Mouse (Mus musculus): ENCODE measurements around the gene Ngly1. TPM values are rescaled to one million over a fixed set of nuclear protein-coding genes. Genes with fewer than 3 reads are reported as not detected.
A peak's percentile ranks its signal among the peaks of the same experiment; 100 is the strongest.

Gene Ngly1
- polyA plus RNA-seq (2012; rRNA removed) = 32.5 and 39.6 TPM in 2 replicates

DNA sequence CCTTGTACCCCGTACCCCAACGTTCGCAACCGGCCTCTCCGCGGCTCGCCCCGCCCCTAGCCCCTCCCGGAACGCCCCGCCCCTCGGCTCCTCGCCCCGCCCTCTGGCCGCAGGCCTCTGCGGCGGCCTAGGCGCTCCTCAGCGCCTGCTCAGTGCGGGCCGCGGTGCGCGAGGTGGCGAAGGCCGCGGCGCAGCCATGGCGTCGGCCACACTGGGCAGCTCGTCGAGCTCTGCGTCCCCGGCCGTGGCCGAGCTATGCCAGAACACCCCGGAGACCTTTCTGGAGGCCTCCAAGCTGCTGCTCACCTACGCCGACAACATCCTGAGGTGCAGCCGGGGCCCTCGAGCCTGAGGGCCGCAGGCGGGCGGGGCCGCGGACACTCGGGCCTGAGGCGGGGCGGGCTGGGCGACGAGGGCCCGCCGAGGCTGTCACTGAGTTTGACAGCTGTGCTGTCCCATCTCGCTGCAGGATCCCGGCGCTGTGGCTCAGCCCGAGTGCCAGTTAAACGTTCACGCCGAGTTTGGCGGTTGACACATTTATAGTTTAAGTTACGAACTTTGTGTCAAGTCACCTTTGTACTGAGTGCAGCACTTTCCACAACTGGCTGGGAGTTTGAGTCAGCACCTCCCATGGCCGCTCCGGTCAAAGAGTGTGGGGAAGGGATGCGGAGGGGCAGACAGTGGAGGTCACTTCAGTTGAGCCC lies at the start of gene Ngly1, which contains the start of gene Oxsm:
Gene Ngly1, plus strand, starts transcription at position 110 of the 704 bp plus-strand sequence.
Gene Oxsm, minus strand, starts transcription at position 638 of the 704 bp plus-strand sequence.
- no peak for DNase-seq (ENCODE audit: low read depth)

DNA sequence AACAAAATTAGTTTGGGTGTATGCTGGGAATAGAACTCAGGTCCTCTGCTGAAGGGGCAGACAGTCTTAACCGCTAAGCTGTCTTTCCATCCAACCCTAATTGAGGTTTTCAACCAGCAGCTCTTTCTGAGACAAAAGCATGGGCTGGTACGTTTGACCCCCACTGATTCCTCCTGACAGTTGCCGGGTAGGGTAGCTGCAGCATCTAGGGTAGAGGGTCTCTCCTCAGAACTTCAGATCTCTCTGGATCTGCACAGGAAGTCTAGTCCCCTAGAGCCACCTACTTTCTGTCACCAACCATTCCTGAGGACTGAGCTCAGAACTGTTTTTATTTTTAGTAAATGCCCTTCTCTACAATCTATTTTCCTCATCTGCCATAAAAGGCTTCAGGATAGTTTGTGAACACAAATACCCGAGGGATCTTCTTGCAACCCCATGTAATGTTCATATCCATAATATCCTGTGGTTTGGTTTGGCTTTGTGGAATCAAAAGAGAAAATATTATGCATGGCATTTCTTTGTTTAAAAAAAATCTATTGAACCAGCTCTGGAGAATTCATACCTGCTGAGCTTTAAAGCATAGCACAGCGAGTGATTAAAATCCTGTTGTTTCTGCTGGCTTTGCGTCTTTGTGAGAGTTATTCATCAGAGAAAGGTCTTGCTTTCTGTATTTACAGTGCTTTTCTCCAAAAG lies 48.7 kb upstream of the Ngly1 start:
- no peak for DNase-seq (ENCODE audit: low read depth)

DNA sequence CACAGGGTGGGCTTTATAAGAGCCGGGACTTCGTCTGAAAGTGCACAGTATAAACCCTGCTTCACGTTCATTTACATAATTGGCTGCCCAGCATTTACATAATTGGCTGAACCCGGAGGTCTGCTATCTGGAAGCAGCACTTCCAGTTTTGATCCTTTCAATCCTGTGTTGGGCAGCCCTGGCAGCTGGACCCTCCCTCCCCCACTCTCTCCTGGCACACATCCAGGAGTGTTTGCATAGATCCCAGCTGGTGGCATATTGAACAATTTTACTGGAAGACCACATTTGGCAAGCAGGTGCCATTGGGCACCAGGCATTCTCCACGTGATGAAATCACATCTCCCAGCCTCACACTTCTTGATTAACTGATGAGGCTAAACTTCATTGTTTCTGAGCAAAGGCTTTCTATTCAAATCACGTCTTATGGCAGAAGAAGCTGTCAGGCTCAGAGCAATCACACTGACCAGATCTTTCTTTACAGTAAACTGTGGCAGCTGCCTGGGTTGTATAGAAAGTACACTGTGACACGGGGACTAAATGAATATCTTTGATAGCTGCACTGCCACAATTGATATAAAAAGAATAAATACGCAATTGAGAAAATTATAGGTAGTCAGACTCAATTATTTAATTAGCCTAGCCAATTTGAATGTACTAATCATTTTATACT lies 48.0 kb upstream of the Ngly1 start:
- DNase-seq (ENCODE audit: low read depth) = no peak

DNA sequence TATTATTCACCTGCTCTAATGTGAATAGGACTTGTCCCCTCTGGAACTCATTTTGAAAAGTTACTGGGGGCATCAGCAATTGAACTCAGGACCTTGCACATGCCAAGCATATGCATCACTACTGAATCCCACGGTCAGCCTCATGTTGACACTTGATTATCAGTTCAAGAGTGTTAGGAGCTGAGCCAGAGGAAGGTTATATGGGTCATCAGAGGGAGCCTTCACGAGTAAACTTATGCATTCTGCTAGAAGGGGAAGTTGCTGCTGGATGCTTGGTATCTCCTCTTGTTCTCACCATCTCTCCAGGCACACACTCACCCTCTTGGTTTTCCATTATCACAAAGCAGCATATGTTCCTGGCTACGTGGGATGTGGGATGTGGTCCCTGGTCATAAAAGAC lies 47.4 kb upstream of the Ngly1 start:
- no peak for DNase-seq (ENCODE audit: low read depth)

DNA sequence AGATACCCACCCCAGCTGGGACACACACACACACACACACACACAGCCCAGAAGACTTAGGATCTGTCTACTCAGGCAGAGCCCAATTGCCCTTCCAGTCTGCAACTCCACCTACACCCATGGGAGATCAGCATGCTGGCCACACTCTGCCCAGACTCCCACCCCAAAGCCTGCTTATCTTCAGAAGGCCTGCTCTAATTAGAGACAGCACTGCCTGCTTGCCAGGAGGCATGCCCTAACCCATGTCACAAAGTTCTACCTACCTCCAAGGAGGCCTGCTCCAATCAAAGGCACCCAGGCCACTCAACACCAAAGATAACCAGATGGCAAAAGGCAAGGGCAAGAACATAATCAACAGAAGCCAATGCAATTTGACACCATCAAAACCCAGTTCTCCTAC lies 41.4 kb upstream of the Ngly1 start:
- DNase-seq (ENCODE audit: low read depth) = no peak

DNA sequence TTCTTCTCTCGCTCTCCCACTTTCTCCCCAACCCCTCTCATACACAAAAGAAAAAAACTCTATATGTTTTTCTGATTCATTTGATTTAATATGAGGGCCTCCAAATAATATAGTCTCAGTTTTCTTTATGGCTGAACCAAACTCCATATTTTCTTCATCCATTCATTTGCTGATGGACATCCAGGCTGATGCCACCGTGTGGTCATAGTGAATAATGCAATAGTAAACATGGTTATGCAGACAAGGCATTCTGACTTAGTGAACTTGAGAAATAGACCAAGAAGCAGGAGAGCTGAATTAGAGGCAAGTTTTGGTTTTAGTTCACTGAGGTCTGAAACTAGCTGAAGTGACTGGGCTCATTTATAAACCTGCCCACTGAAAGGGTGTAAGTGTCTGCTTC lies 30.1 kb upstream of the Ngly1 start:
- DNase-seq (ENCODE audit: low read depth) = no peak

DNA sequence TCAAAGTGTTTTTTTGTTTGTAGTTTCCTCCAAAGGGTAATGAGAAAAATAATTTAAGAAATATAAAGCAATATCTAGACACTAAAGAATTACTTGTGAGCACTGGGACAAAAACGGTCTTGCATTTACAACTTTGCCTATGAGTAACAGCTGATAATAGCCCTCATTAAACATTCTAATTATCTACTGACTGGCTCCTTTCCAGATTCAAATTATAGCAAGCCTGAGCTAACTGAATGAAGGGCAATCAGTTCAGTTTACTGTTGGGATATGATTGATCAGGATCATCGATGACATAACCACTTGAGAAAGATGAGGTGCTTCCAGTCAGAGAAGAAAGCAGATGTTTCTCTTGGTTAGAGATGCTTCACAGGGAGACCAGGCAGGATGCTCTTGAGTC lies 19.7 kb upstream of the Ngly1 start:
- DNase-seq (ENCODE audit: low read depth) = no peak

DNA sequence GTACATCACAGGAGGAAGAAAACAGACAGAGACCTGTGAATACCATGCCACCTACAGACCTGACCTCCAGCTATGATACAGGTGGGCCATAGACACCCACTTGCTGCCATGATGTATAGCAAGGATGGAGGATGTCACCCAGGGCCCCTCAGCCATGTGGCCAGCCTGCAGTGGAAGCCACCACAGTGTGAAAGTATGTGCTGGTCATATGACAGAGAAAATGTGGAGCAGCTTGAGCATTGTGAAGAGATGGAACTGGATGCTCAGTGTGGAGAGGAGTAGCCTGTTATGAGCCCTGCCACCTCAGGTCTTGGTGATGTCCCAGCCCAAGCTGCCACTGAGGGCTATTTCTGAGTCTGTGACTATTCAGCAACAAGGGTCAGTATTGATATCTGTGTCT lies 18.5 kb upstream of the Ngly1 start:
- no peak for DNase-seq (ENCODE audit: low read depth)

DNA sequence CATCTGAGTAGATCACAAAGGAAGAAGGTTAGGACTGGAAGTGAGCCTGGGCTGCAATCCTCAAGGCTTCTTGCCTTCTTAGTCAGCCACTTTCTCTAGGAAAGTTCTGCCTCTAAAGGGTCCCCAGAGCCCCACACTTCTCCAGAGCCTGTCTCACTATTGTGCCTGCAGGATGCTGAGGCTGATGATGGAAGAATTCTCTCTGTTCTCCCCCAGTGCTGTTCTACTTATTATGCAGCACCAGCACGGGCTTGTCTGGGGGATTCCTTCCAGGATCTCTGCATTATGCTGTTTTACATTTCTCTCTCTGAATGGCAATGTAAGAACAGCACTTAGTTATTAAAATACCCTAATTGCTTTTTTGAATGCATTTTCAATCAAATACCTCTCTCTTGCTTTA lies 15.6 kb upstream of the Ngly1 start:
- no peak for DNase-seq (ENCODE audit: low read depth)

DNA sequence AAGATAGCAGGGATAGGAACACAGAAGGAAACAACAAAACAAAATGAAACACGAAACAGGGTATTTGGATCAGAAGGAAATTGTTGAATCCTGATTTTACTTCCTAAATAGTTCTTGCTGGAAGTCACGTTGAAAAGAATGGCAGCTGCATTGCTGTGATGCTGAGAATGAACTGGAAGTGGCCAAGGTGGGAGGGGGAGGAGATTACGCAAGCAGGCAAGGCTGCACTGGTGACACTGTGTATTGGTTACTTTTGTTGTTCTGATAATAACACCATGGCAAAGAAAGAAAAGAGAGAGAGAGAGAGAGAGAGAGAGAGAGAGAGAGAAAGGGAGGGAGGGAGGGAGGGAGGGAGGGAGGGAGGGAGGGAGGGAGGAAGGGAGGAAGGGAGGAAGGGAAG lies 12.6 kb upstream of the Ngly1 start:
- no peak for DNase-seq (ENCODE audit: low read depth)

DNA sequence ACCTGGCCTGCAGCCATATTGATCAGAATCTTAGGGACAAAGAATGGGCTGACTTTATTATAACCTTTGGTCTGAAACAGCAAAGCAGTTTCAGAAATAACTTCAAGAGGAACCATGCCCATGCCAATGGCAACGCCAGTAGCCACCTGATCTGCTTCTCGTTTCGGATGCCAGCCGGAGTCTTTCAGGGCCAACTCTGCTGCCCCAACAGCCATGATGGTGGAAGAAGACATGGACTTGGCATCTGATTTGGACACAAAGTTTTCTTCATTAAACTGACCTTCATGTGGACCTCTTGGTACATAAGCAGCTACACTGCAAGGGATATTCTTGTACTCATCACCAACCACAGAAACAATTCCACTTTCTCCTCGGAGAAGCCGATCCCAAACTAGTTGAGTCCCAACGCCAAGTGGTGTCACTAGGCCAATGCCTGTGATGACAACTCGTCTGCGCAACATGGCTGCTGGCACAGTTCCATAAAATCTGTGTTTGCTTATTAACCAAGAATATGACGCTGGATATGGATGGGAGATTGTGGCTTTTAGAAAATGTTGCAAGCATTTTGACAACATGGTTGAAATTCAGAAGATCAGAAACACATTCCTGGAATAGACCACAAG lies 6.8 kb upstream of the Ngly1 start:
- DNase-seq (ENCODE audit: low read depth) = no peak

DNA sequence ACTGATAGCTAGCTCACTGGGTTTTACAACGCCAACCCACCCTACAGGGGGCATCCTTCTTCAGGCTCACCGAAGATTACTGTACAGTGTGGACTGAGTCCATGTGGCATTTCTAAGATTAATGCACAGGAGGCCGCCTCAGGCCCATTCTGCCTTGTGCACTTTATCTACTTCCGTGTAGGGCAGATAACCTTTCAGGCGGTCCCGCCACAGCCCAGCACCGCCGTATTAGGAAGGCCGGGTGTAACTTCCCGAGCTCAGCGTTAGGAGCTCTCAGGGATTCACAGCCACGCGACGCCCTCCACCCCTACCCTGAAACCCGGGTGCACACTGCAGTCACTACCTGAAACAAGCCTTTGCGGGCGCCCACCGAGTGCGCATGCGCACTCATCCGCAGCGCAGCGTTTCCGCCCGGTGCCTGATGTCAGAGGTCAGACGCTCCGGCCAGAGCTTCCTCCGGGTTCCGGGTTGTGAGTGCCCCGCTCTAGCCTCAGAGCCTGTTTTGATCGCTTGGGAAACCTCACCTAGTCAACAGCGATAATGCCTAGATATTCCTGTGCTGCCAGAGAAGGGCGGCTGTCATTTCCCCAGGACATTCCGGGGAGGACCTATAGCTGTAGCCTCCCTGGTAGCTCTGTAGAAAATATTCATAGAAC lies 6.0 kb upstream of the Ngly1 start:
- DNase-seq (ENCODE audit: low read depth) = peak; percentile 27

DNA sequence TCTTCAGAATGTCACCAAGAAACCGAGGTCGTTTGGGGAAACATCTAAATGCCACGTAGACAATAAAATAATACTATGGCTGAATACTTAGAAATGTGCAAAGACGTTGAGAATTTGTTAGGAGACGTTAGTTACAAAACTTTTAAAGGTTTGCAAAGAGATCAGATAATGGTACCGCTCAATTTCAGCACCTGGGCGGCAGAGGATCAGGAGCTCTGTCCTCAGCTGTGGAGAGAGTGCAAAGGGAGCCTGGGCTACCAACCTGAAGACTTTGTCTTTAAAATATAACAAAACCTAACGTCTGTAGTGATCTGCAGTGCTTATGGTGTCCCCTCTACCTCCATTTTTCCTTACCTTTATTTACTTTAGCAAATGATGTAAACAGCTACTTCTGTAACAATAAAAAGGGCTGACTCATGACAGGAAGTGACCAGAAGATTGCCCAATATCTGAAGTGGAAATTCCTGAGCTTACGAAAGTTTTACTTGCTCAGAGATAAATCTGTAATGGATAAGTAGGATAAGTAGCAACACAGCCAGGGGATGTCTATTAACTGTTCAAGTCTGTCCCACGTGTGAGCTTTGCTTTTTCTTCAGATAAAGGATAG lies 5.4 kb upstream of the Ngly1 start:
- DNase-seq (ENCODE audit: low read depth) = peak; percentile 58

DNA sequence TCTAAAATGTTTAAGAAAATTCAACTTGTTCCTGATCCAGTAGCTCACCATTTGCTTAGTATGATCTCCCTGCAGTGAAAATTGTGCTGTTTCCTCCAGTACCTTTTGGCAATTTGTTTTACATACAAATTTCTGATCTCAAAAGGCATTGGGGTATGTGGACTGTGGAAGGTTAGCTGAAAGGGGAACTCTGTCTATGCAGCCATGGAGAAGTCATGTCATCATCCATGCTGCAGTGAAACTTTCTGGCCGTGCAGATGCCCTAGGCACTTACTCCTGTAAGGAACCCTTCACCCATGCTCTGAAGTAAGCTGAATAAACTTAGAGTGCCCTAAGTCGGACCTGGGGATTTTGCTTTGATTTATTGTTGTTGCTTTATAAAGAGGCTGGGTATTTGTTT lies 4.7 kb upstream of the Ngly1 start:
- DNase-seq (ENCODE audit: low read depth) = no peak

DNA sequence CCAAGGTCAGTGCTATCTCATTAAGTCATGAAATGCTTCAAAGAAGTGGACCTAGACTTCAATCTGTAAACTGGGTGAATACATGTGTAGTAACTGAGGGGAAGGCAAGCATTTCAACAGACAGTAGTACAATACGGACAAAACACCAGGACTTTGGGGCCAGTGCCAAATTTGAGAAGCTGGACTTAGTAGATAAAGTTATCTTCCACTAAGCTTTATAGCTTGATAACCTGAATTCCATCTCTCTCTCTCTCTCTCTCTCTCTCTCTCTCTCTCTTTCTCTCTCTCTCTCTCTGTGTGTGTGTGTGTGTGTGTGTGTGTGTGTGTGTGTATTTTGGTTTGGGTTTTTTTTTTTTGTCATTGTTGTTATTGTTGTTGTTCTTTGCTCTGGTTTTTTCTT lies 4.0 kb upstream of the Ngly1 start:
- no peak for DNase-seq (ENCODE audit: low read depth)

DNA sequence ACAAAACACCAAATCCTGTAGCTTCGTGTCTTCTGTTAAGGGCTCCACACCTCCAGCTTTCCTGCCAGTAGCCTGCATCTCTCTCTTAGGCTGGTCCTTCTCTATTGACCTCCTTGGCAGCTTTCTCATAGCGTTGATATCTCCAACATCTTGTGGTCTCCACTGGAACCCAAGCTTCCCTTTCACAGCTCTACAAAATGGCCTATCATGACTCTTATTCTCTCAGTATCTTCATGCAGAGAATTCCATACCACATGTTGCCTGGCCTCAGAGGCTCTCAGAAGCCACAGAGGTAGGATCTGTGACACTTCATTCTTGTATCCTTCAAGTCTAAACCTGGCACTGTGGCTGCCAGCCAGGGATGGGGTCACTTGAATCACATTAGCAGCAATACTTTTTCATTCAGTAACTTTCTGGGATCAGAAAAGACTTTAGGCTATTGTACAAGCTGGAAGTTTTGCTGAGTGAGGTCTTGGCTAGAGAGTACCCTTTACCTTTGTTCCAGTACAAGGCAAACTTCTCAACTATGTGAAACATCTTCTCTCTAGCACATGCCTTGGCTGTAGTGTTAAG lies 2.7 kb upstream of the Ngly1 start:
- peak; percentile 41 for DNase-seq (ENCODE audit: low read depth)

DNA sequence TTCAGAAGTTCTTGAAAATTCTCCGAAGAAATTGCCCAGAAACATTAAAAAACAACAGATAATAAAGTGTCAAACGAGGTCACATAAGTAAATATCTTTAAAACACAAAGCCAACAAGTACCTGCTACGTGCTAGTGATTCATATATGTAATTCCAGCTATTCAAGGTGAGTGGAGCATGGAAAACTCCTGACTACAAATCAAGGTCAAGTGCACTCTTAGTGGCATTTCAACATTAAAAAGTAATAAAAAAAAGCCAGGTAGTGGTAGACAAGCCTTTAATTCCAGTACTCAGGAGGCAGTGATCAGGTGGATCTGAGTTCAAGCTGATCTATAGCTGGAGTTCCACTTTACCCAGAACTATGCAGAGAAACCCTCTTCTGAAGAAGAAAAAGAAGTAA lies 945 bp upstream of the Ngly1 start:
- DNase-seq (ENCODE audit: low read depth) = no peak

DNA sequence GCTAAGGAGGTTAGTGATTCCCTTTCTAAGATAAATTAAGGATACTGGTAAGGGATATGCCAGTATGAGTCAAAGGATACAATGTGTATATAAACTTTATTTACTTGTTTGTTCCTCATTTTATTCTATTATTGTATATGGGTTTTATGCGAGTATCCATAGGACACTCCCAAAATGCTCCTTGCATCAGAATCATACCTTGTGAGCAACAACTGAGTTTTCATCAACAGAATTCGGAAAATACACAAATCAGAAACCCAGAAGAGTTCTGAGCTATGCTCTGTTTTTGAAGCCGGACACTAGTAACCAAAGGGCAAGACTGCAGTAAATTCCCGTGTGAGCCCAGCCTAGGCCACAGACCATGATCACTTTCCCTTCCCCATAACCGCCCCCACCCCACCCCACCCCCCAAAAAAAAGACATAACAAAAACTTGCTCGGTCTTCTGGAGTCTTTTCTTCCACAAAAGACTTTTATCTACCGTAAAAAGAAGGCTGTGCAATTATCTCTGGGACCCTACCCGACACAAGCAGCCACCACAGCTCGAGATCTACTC lies 400 bp upstream of the Ngly1 start:
- no peak for DNase-seq (ENCODE audit: low read depth)

DNA sequence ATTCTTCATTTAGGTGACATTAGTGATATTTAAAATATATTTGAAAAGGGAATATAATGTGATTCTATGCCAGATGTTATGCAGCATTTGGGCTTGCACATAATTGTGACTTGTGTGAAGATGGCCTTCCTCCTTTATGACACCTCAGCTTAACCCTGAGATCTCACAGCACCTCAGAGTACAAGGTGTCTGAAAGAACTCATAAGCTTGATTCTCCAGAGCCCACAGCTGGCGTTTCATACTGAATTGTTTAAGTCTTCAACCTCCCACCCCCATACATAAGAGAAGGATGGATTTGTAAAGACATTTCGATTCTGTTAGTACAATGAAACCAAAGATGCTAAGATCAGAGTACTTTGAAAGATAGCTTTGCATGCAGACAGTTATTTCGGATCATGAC lies 1.0 kb downstream of the Ngly1 start:
- no peak for DNase-seq (ENCODE audit: low read depth)

DNA sequence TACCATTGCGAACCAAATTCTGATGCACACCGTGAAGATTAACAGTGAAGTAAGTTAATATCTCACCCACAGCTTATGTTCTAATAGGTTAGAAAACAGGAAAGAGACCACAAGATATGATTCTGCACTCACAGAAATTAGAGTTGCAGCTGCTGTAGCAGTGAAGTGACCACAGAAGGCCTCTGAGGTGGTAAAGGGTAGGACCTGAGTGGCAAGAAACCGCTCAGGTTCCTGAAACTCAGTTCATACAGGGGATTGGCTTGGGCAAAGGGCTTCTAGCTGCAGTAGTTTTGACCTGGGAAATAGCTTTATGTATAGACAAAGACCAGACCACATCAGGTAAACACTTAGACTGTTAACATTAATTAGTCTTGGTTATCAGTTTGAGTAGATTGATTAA lies 6.7 kb downstream of the Ngly1 start:
- DNase-seq (ENCODE audit: low read depth) = no peak

DNA sequence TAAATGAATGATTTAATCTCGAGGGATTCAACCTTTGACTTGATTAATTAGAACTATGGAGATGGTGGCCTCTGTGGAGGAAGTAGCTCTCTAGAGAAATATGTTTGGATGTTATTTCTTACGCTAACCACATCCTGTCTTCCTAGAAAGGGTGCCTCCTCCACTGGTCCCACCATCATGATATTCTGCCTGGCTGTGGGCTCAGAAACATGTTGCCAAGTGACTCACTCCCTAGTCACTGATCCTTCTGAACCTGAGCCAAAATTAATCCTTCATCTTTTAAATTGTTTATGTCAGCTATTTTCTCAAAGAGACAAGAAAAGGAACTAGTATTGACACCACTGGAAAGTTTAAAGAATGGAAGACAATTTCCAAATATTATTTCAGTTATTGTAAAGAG lies 7.1 kb downstream of the Ngly1 start:
- no peak for DNase-seq (ENCODE audit: low read depth)

Data from gonadal fat pad, adult 2 months (tissue).